Mouse (Mus musculus) megakaryocyte, embryonic 14.5 days (primary cell): ENCODE data around the gene Zfp605.

Experiments used
- FLI1 ChIP-seq: IDR thresholded peaks from 2 replicates; pipeline ENCODE4 v1.6.1; 2012; ENCODE audit warnings: low read length, inconsistent platforms, mixed read lengths
- GATA1 ChIP-seq: IDR thresholded peaks from 3 replicates; pipeline ENCODE4 v1.6.1; 2012; ENCODE audit warnings: mixed read lengths, low read length, inconsistent platforms, borderline replicate concordance

- no peak for TF ChIP-seq GATA1
- TF ChIP-seq FLI1: no peak
These were observed 2.9 kb upstream of the Zfp605 start for GRCm38 (mm10) chr5:110106901-110107564.
